Mouse (Mus musculus) lung, adult 10 weeks (tissue): ENCODE measurements around the gene Eci3. TPM values are rescaled to one million over a fixed set of nuclear protein-coding genes. Genes with fewer than 3 reads are reported as not detected.

Source experiments
- polyA plus RNA-seq: library from polyadenylated mRNA; stranded (reverse); fragments of 350-450 nt; fragmentation: Illumina TruSeq; extraction: RNeasy Lipid Tissue Mini Kit (QIAGEN cat#74804); gene quantifications from one replicate; pipeline ENCODE4 v1.2.3, GENCODE M21; 2014; ENCODE audit warnings: low read depth, low replicate concordance; ENCODE audit not compliant: insufficient read depth

Gene Eci3
- polyA plus RNA-seq: 0.82 TPM

GRCm38 (mm10) chr13:34963511-34964397, at the start of gene Eci3:
Gene Eci3, minus strand, starts transcription at chr13:34963810.

GRCm38 (mm10) chr13:34924210-34924609, 39.4 kb downstream of the Eci3 start, which contains the start of the genes Fam217a and 4933417A18Rik:
Gene Fam217a, minus strand, starts transcription at chr13:34924310.
Gene 4933417A18Rik, plus strand, starts transcription at chr13:34924409.

Other genes starting within 250 kb of the Eci3 start
- gene Fam50b, start 229.0 kb downstream of the Eci3 start, polyA plus RNA-seq: not detected
- gene Prpf4b, start 88.5 kb downstream of the Eci3 start, polyA plus RNA-seq: 33.5 TPM
- 0.43 TPM for gene Fam217a, start 39.5 kb downstream of the Eci3 start, polyA plus RNA-seq
- not detected for gene 4933417A18Rik, start 39.4 kb downstream of the Eci3 start, polyA plus RNA-seq
- 65.4 TPM for gene Eci2, start 63.3 kb upstream of the Eci3 start, polyA plus RNA-seq